Mouse (Mus musculus) left cerebral cortex, postnatal 25 days (tissue): ENCODE measurements around the gene Rbfox3. TPM values are rescaled to one million over a fixed set of nuclear protein-coding genes. Genes with fewer than 3 reads are reported as not detected.

ENCODE experiments used
- DNase-seq, 2 experiments: peaks; one replicate each; pipeline ENCODE4 v3.0.0; 2022; ENCODE audit warnings: low spot score in 2 of 2, mixed read lengths in 1 of 2
- intact Hi-C: fragments of 180-260 bp; cut with DNase I; formaldehyde crosslinking; loops from one replicate; pipeline ENCODE4 v1.15.1; 2025
- total RNA-seq, 2 experiments: library from RNA; stranded (reverse); gene quantifications; 2 replicates each; pipeline ENCODE4 v1.2.3; 2021

The Rbfox3 gene
- total RNA-seq, 2 experiments from 2014 or later: 328 to 335 TPM

GRCm38 (mm10) chr11:118507904-118508303, 403.5 kb downstream of the Rbfox3 start:
- intact Hi-C loops: loop anchor here (1.0 kb wide), 1 partner anchor 232 kb away; no protein-coding TSS in a partner anchor
- DNase-seq: peak; percentile 85 to 86

- no peak for DNase-seq
Measured at GRCm38 (mm10) chr11:118507095-118507494, 404.3 kb downstream of the Rbfox3 start.

GRCm38 (mm10) chr11:118504180-118504454, 407.3 kb downstream of the Rbfox3 start:
- intact Hi-C loops: no loop called here

More at GRCm38 (mm10) chr11:118507095-118507494, 404.3 kb downstream of the Rbfox3 start:
- intact Hi-C loops: no loop called here

GRCm38 (mm10) chr11:118503418-118504179, 407.8 kb downstream of the Rbfox3 start:
- intact Hi-C loops: no loop called here
- DNase-seq: no peak

More at GRCm38 (mm10) chr11:118504180-118504454, 407.3 kb downstream of the Rbfox3 start:
- peak in 1 of 2 experiments; percentile 57 for DNase-seq

- intact Hi-C loops: no loop called here
- DNase-seq: no peak
Measured at GRCm38 (mm10) chr11:118502990-118503389, 408.4 kb downstream of the Rbfox3 start.

- no peak for DNase-seq
- intact Hi-C loops: no loop called here
Measured at GRCm38 (mm10) chr11:118496066-118496689, 415.2 kb downstream of the Rbfox3 start.

GRCm38 (mm10) chr11:118495065-118495464, 416.3 kb downstream of the Rbfox3 start:
- intact Hi-C loops: no loop called here
- DNase-seq: peak; percentile 55 to 79

- intact Hi-C loops: no loop called here
- DNase-seq: no peak
Measured at GRCm38 (mm10) chr11:118494001-118494737, 417.2 kb downstream of the Rbfox3 start.

GRCm38 (mm10) chr11:118493458-118493857, 417.9 kb downstream of the Rbfox3 start:
- DNase-seq: no peak
- intact Hi-C loops: no loop called here

- intact Hi-C loops: loop anchor here (1.0 kb wide), 1 partner anchor 45 kb away; no protein-coding TSS in a partner anchor
- DNase-seq: no peak
Measured at GRCm38 (mm10) chr11:118491230-118491629, 420.2 kb downstream of the Rbfox3 start.

GRCm38 (mm10) chr11:118490566-118491218, 420.7 kb downstream of the Rbfox3 start:
- DNase-seq: no peak

GRCm38 (mm10) chr11:118488907-118489270, 422.5 kb downstream of the Rbfox3 start:
- intact Hi-C loops: no loop called here

More at GRCm38 (mm10) chr11:118490566-118491218, 420.7 kb downstream of the Rbfox3 start:
- intact Hi-C loops: loop anchor here (1.0 kb wide), 1 partner anchor 44 kb away; no protein-coding TSS in a partner anchor

GRCm38 (mm10) chr11:118488191-118488906, 423.0 kb downstream of the Rbfox3 start:
- intact Hi-C loops: no loop called here
- DNase-seq: no peak

More at GRCm38 (mm10) chr11:118488907-118489270, 422.5 kb downstream of the Rbfox3 start:
- no peak for DNase-seq

GRCm38 (mm10) chr11:118486881-118487772, 424.3 kb downstream of the Rbfox3 start:
- no peak for DNase-seq
- intact Hi-C loops: no loop called here

GRCm38 (mm10) chr11:118486281-118486680, 425.1 kb downstream of the Rbfox3 start:
- DNase-seq: no peak
- intact Hi-C loops: no loop called here

- intact Hi-C loops: no loop called here
- peak in 1 of 2 experiments; percentile 44 for DNase-seq
Measured at GRCm38 (mm10) chr11:118485780-118486179, 425.6 kb downstream of the Rbfox3 start.

- intact Hi-C loops: no loop called here
- DNase-seq: peak in 1 of 2 experiments; percentile 70
Measured at GRCm38 (mm10) chr11:118485338-118485737, 426.1 kb downstream of the Rbfox3 start.

GRCm38 (mm10) chr11:118484169-118484568, 427.2 kb downstream of the Rbfox3 start:
- no peak for DNase-seq
- intact Hi-C loops: no loop called here
